Mouse (Mus musculus): ENCODE measurements at regions not wholly inside any gene's neighbourhood (a gene's known extent, or its start where the extent isn't known, plus 50 kb on each side); places are given as distances from the start of the nearest gene placed in this dataset.

DNA sequence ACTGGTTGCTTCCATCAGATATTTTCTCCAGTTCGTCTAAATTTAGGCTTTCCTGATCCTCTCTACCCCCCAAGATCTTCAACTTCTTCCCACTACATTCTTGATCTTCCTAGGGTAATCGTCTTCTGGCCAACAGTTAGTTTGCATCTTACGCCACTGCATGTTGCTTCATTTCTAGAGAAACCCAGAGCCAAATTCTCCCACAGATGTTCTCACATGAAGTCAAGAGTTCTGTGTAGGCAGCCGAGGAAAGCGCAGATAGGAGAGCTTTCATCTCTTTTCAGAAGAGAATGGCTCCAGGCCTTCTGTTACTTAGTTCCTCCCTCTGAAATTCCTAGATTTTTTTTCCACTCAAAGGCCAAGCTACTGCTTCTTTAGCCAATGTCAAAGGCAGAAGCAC, 179.9 kb downstream of the Fgf10 start:
- Histone ChIP-seq H3K27ac (ENCODE audit: insufficient read depth, low read length) (no peak overlapping the region), H3K27me3 (ENCODE audit: control insufficient read depth, insufficient read depth, low read length) (no peaks in the 10 kb centered on the region), H3K4me1 (ENCODE audit: control insufficient read depth, insufficient read depth, low read length) (no peaks in the 10 kb centered on the region), H3K4me3 (replicated peaks; ENCODE audit: insufficient read depth, low read depth, low read length) (no peak overlapping the region)
- WGBS: 86% methylated on average over 5 of the region's 5 CpGs
- no peak for DNase-seq
- no peak for TF ChIP-seq POLR2A (IDR thresholded peaks at IDR 0.05; ENCODE audit: borderline replicate concordance, insufficient read depth, low read length)

DNA sequence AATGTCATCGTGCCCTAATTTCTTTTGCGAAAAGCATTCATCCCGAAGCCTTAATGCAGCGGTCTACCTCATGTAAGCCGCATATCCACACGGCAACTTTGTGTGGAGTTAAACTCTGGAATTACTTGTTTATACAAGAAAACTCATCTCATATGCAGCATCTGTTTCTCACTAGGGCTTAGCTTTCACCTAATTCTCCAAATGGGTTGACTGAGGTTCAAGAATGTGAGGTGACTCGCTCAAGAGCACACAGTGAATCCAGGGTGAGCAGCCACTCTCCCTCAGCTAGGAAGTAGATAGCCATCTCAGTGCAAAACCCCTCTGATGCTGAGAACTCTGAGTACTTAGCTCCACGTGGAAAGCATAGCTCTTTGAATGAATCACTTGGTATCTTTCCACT, 181.1 kb downstream of the Fgf10 start:
- Histone ChIP-seq H3K4me1 (ENCODE audit: control insufficient read depth, insufficient read depth, low read length) (no peaks in the 10 kb centered on the region), H3K27me3 (ENCODE audit: control insufficient read depth, insufficient read depth, low read length) (no peaks in the 10 kb centered on the region), H3K27ac (ENCODE audit: insufficient read depth, low read length) (no peak overlapping the region), H3K4me3 (replicated peaks; ENCODE audit: insufficient read depth, low read depth, low read length) (no peak overlapping the region)
- TF ChIP-seq CTCF (IDR thresholded peaks at IDR 0.05; ENCODE audit: borderline replicate concordance, insufficient read depth, low read depth, low read length) (no peak), POLR2A (IDR thresholded peaks at IDR 0.05; ENCODE audit: borderline replicate concordance, insufficient read depth, low read length) (no peak)
- WGBS: 84% methylated on average over 8 of the region's 8 CpGs
- no peak for DNase-seq

DNA sequence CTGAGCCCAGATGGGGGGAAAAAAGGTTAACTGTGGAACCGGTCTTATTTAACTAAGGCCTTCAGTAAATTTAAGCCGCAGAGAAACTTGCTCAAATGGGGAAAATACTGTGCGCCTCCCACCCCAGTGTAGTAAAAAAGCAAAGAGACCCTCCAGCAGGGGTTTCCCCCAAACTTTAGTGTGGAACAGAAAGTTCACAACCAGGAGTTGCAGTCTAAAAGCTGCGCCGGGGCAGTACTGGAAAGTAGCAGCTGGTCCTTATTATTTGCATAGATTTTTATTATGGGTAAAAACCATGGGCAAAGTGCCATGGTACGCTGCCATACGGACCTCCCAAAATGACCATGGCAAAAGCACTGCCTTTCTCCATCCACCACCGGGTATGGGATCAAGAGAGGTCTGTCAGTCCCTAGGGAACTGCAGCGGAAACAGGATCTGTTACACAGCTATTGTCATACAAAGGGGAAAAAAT, 216.8 kb downstream of the Fgf10 start:
- TF ChIP-seq CTCF (IDR thresholded peaks at IDR 0.05; ENCODE audit: borderline replicate concordance, insufficient read depth, low read depth, low read length) (no peak), POLR2A (IDR thresholded peaks at IDR 0.05; ENCODE audit: borderline replicate concordance, insufficient read depth, low read length) (no peak)
- DNase-seq: no peak
- Histone ChIP-seq H3K4me3 (replicated peaks; ENCODE audit: insufficient read depth, low read depth, low read length) (no peak overlapping the region), H3K4me1 (ENCODE audit: control insufficient read depth, insufficient read depth, low read length) (no peaks in the 10 kb centered on the region), H3K27ac (ENCODE audit: insufficient read depth, low read length) (no peak overlapping the region), H3K27me3 (ENCODE audit: control insufficient read depth, insufficient read depth, low read length) (no peaks in the 10 kb centered on the region)
- WGBS: 27% methylated on average over 9 of the region's 9 CpGs

DNA sequence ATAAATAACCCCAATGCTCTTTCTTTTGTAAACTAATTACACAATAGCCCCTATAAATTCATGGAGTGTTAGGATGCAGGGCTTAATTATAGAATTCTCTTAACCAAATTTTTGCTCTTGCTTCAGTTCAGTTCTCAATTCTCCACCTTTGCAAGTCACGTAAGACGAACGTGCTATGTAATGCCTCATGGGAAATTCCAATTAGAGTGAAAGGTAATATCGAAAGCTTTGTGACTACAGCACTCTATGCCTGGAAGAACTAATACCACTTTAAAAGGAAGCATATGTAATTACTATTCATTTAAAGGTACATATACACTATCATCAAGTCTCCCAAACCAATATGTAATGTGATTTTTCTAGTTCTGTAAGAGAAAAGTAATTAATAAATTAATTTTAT, 225.5 kb downstream of the Fgf10 start:
- no peak overlapping the region for H3K4me3 ChIP-seq (replicated peaks; ENCODE audit: insufficient read depth, low read depth, low read length)
- H3K27ac ChIP-seq (ENCODE audit: insufficient read depth, low read length): no peak overlapping the region
- no peaks in the 10 kb centered on the region for H3K4me1 ChIP-seq (ENCODE audit: control insufficient read depth, insufficient read depth, low read length)
- DNase-seq: no peak
- 94% methylated on average over 4 of the region's 4 CpGs for WGBS
- no peak for TF ChIP-seq CTCF (IDR thresholded peaks at IDR 0.05; ENCODE audit: borderline replicate concordance, insufficient read depth, low read depth, low read length)
- no peak for TF ChIP-seq POLR2A (IDR thresholded peaks at IDR 0.05; ENCODE audit: borderline replicate concordance, insufficient read depth, low read length)
- no peaks in the 10 kb centered on the region for H3K27me3 ChIP-seq (ENCODE audit: control insufficient read depth, insufficient read depth, low read length)

DNA sequence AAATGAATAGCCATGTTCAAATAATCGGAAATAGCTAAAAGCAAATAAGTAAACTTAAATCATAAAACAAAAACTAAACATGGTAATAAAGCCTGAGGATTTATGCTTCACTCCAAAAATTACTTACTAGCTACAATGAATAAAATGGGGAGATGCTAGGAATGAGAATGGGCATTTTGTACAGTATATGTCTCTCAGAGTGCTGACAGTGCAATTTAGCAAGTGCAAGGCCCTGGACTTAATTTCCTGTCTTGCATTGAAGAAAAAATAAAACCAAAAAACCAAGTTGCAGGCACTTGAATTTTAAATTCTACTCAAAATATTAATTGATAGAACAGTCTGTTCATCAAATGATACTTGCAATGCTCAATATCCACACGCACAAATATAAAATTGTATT, 232.4 kb downstream of the Fgf10 start:
- Histone ChIP-seq H3K4me3 (replicated peaks; ENCODE audit: insufficient read depth, low read depth, low read length) (no peak overlapping the region), H3K27ac (ENCODE audit: insufficient read depth, low read length) (no peak overlapping the region), H3K27me3 (ENCODE audit: control insufficient read depth, insufficient read depth, low read length) (no peaks in the 10 kb centered on the region), H3K4me1 (ENCODE audit: control insufficient read depth, insufficient read depth, low read length) (no peaks in the 10 kb centered on the region)
- WGBS: 87% methylated on average over 2 of the region's 2 CpGs
- DNase-seq: no peak
- no peak for TF ChIP-seq CTCF (IDR thresholded peaks at IDR 0.05; ENCODE audit: borderline replicate concordance, insufficient read depth, low read depth, low read length)
- no peak for TF ChIP-seq POLR2A (IDR thresholded peaks at IDR 0.05; ENCODE audit: borderline replicate concordance, insufficient read depth, low read length)

DNA sequence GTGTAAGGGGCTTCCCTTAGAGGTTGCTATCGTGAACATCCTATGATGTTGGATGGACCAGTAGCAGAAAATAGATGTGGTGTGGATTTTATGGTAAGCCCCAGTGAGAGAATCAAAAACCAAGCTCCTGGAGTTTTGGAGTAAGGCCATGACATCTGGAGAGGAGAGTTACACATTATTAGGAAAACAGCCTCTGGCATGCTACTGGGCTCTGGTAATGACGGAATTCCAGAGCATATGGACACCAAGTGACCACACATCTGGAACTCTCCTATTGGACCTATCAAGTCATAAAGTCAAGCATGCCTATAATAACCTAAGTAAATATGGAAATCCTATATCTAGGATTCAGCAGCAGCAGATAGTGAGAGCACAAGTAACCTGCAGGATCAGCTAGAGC, 240.8 kb downstream of the Fgf10 start:
- no peak overlapping the region for H3K4me3 ChIP-seq (replicated peaks; ENCODE audit: insufficient read depth, low read depth, low read length)
- TF ChIP-seq CTCF (IDR thresholded peaks at IDR 0.05; ENCODE audit: borderline replicate concordance, insufficient read depth, low read depth, low read length) (no peak), POLR2A (IDR thresholded peaks at IDR 0.05; ENCODE audit: borderline replicate concordance, insufficient read depth, low read length) (no peak)
- H3K27me3 ChIP-seq (ENCODE audit: control insufficient read depth, insufficient read depth, low read length): no peaks in the 10 kb centered on the region
- no peak for DNase-seq
- no peaks in the 10 kb centered on the region for H3K4me1 ChIP-seq (ENCODE audit: control insufficient read depth, insufficient read depth, low read length)
- H3K27ac ChIP-seq (ENCODE audit: insufficient read depth, low read length): no peak overlapping the region
- 89% methylated on average over 2 of the region's 2 CpGs for WGBS

DNA sequence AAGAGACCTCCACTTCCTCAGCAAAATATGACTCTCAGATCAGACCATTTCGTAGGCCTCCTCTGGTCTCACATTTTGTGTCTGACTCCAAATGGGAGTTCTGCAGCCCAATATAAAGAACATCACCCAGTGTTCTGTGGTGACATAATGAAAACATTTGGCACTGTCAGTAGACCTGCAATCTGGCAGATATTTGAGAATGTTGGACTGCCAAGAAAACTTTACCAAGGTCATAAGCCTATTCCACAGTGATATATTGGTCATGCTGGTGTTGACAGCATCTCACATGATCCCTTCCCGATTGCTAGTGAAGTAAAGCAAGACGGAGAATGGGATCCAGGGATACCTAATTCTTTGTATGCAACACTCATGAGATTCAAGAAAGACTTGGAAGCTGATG, 271.2 kb downstream of the Fgf10 start:
- no peak for DNase-seq
- no peak for TF ChIP-seq CTCF (IDR thresholded peaks at IDR 0.05; ENCODE audit: borderline replicate concordance, insufficient read depth, low read depth, low read length)
- no peak for TF ChIP-seq POLR2A (IDR thresholded peaks at IDR 0.05; ENCODE audit: borderline replicate concordance, insufficient read depth, low read length)
- 71% methylated on average over 3 of the region's 3 CpGs for WGBS
- Histone ChIP-seq H3K4me3 (replicated peaks; ENCODE audit: insufficient read depth, low read depth, low read length) (no peak overlapping the region), H3K27me3 (ENCODE audit: control insufficient read depth, insufficient read depth, low read length) (no peaks in the 10 kb centered on the region), H3K27ac (ENCODE audit: insufficient read depth, low read length) (no peak overlapping the region), H3K4me1 (ENCODE audit: control insufficient read depth, insufficient read depth, low read length) (no peaks in the 10 kb centered on the region)

DNA sequence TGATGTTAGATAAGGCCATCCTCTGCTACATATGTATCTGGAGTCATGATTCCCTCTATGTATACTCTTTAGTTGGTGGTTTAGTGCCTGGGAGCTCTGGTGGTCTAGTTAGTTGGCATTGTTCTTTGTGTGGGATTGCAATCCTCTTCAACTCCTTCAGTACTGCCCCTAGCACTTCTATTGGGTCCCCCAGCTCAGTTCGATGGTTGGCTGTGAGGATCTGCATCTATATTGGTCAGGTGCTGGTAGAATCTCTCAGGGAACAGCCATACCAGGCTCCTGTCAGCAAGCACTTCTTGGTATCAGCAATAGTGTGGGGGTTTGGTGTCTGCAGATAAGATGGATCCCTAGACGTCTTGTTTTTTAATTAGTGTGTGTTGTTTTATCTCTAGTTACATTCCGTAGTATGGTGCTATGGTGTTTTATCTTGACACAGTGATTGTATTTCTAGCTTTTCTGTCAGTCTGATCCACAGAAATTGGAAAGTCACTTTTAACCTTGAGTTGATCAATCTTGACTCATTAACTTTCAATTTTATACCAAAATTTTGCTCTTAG, 296.6 kb downstream of the Fgf10 start:
- H3K27me3 ChIP-seq (ENCODE audit: control insufficient read depth, insufficient read depth, low read length): no peaks in the 10 kb centered on the region
- H3K27ac ChIP-seq (ENCODE audit: insufficient read depth, low read length): no peak overlapping the region
- 83% methylated on average over 3 of the region's 3 CpGs for WGBS
- no peaks in the 10 kb centered on the region for H3K4me1 ChIP-seq (ENCODE audit: control insufficient read depth, insufficient read depth, low read length)
- no peak overlapping the region for H3K4me3 ChIP-seq (replicated peaks; ENCODE audit: insufficient read depth, low read depth, low read length)
- no peak for DNase-seq
- no peak for TF ChIP-seq POLR2A (IDR thresholded peaks at IDR 0.05; ENCODE audit: borderline replicate concordance, insufficient read depth, low read length)
